Mouse (Mus musculus): ENCODE results near the gene Nufip2. TPM values are rescaled to one million over a fixed set of nuclear protein-coding genes. Genes with fewer than 3 reads are reported as not detected.
A peak's percentile ranks its signal among the peaks of the same experiment; 100 is the strongest.
"Not testable (repeated sequence)": the region's sequence is repeated elsewhere in the genome, so short reads cannot be mapped to it uniquely, and the experiment has no call there.

Gene Nufip2
- total RNA-seq (2021): 10 to 100 TPM; 44.8 to 47.6 TPM
- polyA plus RNA-seq (2012; rRNA removed): 11.4 and 14.7 TPM in 2 replicates
- long read RNA-seq, full-length matches to known transcripts: 3 of 11 reads
- long read RNA-seq, partial matches to known transcripts: 0 of 11 reads
- long read RNA-seq, other reads (novel, unspliced or antisense): 8 of 11 reads

DNA sequence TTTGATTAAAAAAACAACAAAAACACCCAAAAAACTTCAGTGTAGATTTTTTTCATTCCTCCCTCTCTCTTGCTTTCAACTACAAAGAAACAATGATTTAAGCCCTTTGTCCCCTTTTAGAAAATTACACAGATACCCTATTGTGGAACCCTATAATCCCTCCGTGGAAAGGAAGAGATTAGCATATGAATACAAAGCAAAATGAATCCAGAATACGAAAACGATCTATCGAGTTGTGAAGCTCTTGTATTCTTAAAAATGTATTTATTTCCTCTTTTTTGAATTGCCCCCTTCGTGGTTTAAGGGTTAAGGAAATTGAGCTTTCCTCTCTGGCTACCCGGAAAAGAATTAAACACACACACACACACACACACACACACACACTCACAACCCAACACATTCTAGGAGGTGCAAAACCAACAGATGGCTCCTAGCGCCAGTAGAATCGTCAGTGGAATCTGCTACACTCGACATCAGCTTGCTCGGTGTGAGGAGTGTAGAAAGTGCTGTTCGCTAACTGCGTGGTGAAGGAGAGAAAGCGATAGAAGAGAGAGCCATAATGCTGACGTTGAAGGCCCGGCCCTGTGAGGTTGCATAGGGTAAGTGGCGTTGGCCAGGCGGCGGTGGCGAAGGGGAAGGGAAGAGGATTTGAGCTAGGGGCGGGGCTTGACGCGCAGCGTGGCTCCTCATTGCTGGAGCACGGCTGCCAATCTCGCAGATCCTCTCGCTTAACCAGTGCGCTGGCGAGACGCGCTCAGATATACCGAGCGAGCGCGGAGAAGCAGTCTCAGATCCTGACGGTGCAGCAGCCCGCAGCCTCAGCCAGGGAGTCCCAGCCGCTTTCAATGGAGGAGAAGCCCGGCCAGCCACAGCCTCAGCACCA lies at the start of gene Nufip2:
TSS of gene Nufip2 (plus strand) at position 773 of the 883 bp plus-strand sequence.
- H3K4me3 ChIP-seq: peak within 1 kb of the TSS; percentile 90
- peak within 1 kb of the TSS; percentile 96 for H3K27ac ChIP-seq
- H3K79me2 ChIP-seq (replicated peaks; ENCODE audit: control insufficient read depth, insufficient read depth, low read length): peaks cover 2% of the 10 kb centered on the region
- DNase-seq: peak; percentile 99 to 100
- H3K27me3 ChIP-seq (ENCODE audit: control insufficient read depth, insufficient read depth, low read length): no peaks in the 10 kb centered on the region
- intact Hi-C loops (cut with DNase I): loop anchor here (5.0 kb wide), 2 partner anchors 117 to 173 kb away; no protein-coding TSS in a partner anchor
- peak within 1 kb of the TSS; percentile 98 for H3K9ac ChIP-seq (ENCODE audit: low read depth, low read length)
- WGBS: under 1% methylated on average over 38 of the region's 38 CpGs
- TF ChIP-seq POLR2A (IDR thresholded peaks at IDR 0.05; ENCODE audit: insufficient read depth, low read depth, low read length): peak; percentile 99
- TF ChIP-seq EP300 (IDR thresholded peaks at IDR 0.05; ENCODE audit: insufficient read depth, low read depth, low read length): peak; percentile 76; the same call in 1 of the 2 replicates
- TF ChIP-seq CTCF (IDR thresholded peaks at IDR 0.05): 0 out of 2 replicates have a peak, but pooled peaks have one; percentile 2
- peaks cover 8% of the 10 kb centered on the region for H3K36me3 ChIP-seq (ENCODE audit: control insufficient read depth, insufficient read depth, low read length)
- peaks cover 6% of the 10 kb centered on the region for H3K4me1 ChIP-seq (ENCODE audit: control insufficient read depth, insufficient read depth, low read length)

DNA sequence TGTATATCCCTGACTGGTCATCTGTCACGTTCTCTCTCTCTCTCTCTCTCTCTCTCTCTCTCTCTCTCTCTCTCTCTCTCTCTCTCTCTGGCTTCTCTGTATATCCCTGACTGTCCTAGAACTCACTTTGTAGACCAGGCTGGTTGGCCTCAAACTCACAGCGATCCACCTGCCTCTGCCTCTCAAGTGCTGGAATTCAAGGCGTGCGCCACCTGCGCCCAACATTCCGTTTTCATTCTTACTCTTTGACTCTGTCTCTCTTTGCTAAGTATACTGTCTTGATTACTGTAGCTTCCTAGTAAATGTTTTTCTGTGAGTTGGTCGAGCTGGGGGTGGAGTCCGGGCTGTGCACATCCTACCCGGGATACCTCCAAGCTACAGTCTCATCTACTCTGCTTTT lies 44.6 kb upstream of the Nufip2 start:
- no peak overlapping the region for H3K4me3 ChIP-seq
- no peaks in the 10 kb centered on the region for H3K36me3 ChIP-seq (ENCODE audit: control insufficient read depth, insufficient read depth, low read length)
- DNase-seq: no peak
- H3K27me3 ChIP-seq (ENCODE audit: control insufficient read depth, insufficient read depth, low read length): no peaks in the 10 kb centered on the region
- intact Hi-C loops (cut with DNase I): no loop called here
- no peak overlapping the region for H3K27ac ChIP-seq
- no peaks in the 10 kb centered on the region for H3K79me2 ChIP-seq (replicated peaks; ENCODE audit: control insufficient read depth, insufficient read depth, low read length)
- H3K4me1 ChIP-seq (ENCODE audit: control insufficient read depth, insufficient read depth, low read length): peaks cover 2% of the 10 kb centered on the region; the same call in 1 of the 2 replicates
- TF ChIP-seq EP300 (IDR thresholded peaks at IDR 0.05; ENCODE audit: insufficient read depth, low read depth, low read length) (no peak), CTCF (IDR thresholded peaks at IDR 0.05) (no peak), POLR2A (IDR thresholded peaks at IDR 0.05; ENCODE audit: insufficient read depth, low read depth, low read length) (no peak)
- no peak overlapping the region for H3K9ac ChIP-seq (ENCODE audit: low read depth, low read length)
- WGBS: 79% methylated on average over 9 of the region's 9 CpGs

DNA sequence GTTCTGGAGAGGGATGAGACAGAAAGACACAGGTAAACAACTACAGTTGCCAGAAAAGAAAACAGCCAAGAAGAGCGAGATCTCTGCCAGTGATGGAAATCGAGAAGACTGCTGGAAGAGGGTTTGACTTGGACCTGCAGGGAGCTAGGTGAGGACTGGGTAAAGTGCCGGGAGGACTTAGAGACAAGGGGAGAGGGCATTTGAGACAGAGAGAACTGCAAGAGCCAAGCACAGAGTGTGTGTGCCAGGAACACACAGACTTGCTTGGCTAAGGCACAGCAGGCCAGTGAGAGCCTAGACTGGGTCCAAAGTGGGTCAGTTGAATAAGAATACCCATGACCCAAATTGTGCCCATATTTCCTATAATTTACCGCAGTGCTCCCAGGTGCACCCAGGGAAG lies 40.5 kb upstream of the Nufip2 start:
- no peak overlapping the region for H3K9ac ChIP-seq (ENCODE audit: low read depth, low read length)
- peak in 1 of 2 experiments; percentile 32 for DNase-seq
- no peaks in the 10 kb centered on the region for H3K27me3 ChIP-seq (ENCODE audit: control insufficient read depth, insufficient read depth, low read length)
- H3K36me3 ChIP-seq (ENCODE audit: control insufficient read depth, insufficient read depth, low read length): no peaks in the 10 kb centered on the region
- H3K4me1 ChIP-seq (ENCODE audit: control insufficient read depth, insufficient read depth, low read length): no peaks in the 10 kb centered on the region
- no peak overlapping the region for H3K27ac ChIP-seq
- intact Hi-C loops (cut with DNase I): no loop called here
- WGBS: 61% methylated on average over 4 of the region's 4 CpGs
- no peaks in the 10 kb centered on the region for H3K79me2 ChIP-seq (replicated peaks; ENCODE audit: control insufficient read depth, insufficient read depth, low read length)
- TF ChIP-seq CTCF (IDR thresholded peaks at IDR 0.05) (no peak), EP300 (IDR thresholded peaks at IDR 0.05; ENCODE audit: insufficient read depth, low read depth, low read length) (no peak), POLR2A (IDR thresholded peaks at IDR 0.05; ENCODE audit: insufficient read depth, low read depth, low read length) (no peak)
- H3K4me3 ChIP-seq: no peak overlapping the region

DNA sequence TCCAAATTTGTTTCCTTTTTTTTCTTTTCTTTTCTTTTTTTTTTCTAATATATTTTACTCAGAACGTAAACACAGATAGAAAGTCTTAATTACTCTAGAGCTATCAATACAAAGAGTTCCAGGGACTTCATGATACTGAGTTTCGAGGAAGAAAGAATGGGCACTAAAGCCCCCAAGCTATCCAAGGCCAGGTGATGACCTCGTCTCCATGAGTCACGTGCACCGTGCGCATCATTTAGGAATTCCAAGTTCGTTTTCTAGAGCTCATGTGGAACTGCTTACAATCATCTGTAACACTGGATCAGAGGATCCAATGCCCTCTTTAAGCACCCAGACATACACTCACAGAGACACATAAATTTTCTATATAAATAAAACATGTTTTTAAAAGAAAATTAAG lies 37.1 kb upstream of the Nufip2 start:
- no peaks in the 10 kb centered on the region for H3K27me3 ChIP-seq (ENCODE audit: control insufficient read depth, insufficient read depth, low read length)
- no peak for TF ChIP-seq CTCF (IDR thresholded peaks at IDR 0.05)
- TF ChIP-seq EP300 (IDR thresholded peaks at IDR 0.05; ENCODE audit: insufficient read depth, low read depth, low read length): no peak
- TF ChIP-seq POLR2A (IDR thresholded peaks at IDR 0.05; ENCODE audit: insufficient read depth, low read depth, low read length): no peak
- no peak overlapping the region for H3K4me3 ChIP-seq
- DNase-seq: no peak
- no peaks in the 10 kb centered on the region for H3K4me1 ChIP-seq (ENCODE audit: control insufficient read depth, insufficient read depth, low read length)
- H3K36me3 ChIP-seq (ENCODE audit: control insufficient read depth, insufficient read depth, low read length): no peaks in the 10 kb centered on the region
- H3K79me2 ChIP-seq (replicated peaks; ENCODE audit: control insufficient read depth, insufficient read depth, low read length): no peaks in the 10 kb centered on the region
- no peak overlapping the region for H3K27ac ChIP-seq
- intact Hi-C loops (cut with DNase I): no loop called here
- WGBS: 61% methylated on average over 7 of the region's 7 CpGs
- H3K9ac ChIP-seq (ENCODE audit: low read depth, low read length): no peak overlapping the region

- DNase-seq: no peak
- Histone ChIP-seq H3K36me3 (ENCODE audit: control insufficient read depth, insufficient read depth, low read length) (no peaks in the 10 kb centered on the region), H3K27me3 (ENCODE audit: control insufficient read depth, insufficient read depth, low read length) (no peaks in the 10 kb centered on the region), H3K27ac (no peak overlapping the region), H3K4me3 (no peak overlapping the region), H3K9ac (ENCODE audit: low read depth, low read length) (no peak overlapping the region), H3K4me1 (ENCODE audit: control insufficient read depth, insufficient read depth, low read length) (no peaks in the 10 kb centered on the region), H3K79me2 (replicated peaks; ENCODE audit: control insufficient read depth, insufficient read depth, low read length) (no peaks in the 10 kb centered on the region)
- no peak for TF ChIP-seq CTCF (IDR thresholded peaks at IDR 0.05)
- no peak for TF ChIP-seq POLR2A (IDR thresholded peaks at IDR 0.05; ENCODE audit: insufficient read depth, low read depth, low read length)
- TF ChIP-seq EP300 (IDR thresholded peaks at IDR 0.05; ENCODE audit: insufficient read depth, low read depth, low read length): no peak
- WGBS: 61% methylated on average over 6 of the region's 6 CpGs
- intact Hi-C loops (cut with DNase I): no loop called here
These were observed 33.5 kb upstream of the Nufip2 start for GRCm38 (mm10) chr11:77652484-77652883.

DNA sequence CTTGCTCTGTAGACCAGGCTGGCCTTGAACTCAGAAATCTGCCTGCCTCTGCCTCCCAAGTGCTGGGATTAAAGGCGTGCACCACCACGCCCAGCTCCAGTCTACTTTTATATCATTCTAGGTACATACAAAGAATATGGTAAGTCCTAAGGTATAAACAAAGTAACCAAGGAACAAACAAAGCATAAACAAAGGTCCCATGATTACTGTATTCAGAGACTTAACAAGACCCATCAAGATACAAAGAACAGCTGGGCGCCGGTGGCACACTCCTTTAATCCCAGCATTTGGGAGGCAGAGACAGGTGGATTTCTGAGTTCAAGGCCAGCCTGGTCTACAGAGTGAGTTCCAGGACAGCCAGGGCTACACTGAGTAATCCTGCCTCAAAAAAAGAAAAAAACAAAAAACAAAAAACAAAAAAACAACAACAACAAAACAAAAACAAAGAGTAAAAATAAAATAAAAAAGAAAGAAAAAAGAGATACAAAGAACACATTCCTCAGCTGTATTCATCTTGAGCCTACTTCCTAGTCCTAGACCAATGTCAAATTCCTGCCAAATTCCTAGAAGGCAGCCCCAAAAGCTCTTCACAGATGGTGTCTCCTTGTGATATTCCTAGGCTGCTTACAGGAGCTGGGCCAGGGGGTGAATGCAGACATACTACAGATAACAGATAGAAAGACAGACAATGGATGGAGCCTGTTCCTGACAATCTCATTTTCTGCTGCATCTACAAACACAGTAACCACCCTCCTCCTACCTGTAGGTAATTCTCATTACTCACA lies 32.4 kb upstream of the Nufip2 start:
- H3K4me1 ChIP-seq (ENCODE audit: control insufficient read depth, insufficient read depth, low read length); H3K9ac ChIP-seq (ENCODE audit: low read depth, low read length); H3K4me3 ChIP-seq; H3K36me3 ChIP-seq (ENCODE audit: control insufficient read depth, insufficient read depth, low read length); intact Hi-C loops (cut with DNase I); DNase-seq; H3K27ac ChIP-seq; H3K27me3 ChIP-seq (ENCODE audit: control insufficient read depth, insufficient read depth, low read length); H3K79me2 ChIP-seq (replicated peaks; ENCODE audit: control insufficient read depth, insufficient read depth, low read length): not testable (repeated sequence)
- 93% methylated on average over 4 of the region's 4 CpGs for WGBS
